Mouse (Mus musculus) liver, postnatal 0 days (tissue): ENCODE measurements around the gene Mogat2.

Experiments
- CTCF ChIP-seq: sonication (generic); IDR thresholded peaks from 2 replicates; pipeline ENCODE4 v1.5.1; 2016; ENCODE audit warnings: antibody characterized with exemption, low read depth
- EP300 ChIP-seq: IDR thresholded peaks from 2 replicates; pipeline ENCODE4 v1.6.1; 2016; ENCODE audit warnings: antibody characterized with exemption, low read depth, mild to moderate bottlenecking

DNA sequence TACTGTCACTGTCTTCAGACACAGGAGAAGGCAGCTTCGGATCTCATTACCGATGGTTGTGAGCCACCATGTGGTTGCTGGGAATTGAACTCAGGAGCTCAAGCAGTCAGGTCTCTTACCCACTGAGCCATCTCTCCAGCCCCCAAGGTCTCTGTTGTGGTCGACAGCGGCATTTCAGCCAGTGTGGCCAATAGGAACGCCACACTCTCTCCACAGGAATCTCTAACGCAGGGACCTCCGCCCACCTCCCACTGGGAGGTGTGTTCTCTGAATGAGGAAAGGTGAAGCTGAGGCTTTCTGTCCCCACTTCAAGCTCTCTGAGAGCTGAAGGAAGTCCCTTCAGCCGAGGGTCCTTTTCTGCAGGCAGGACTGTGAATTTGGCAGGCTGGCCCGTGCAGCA lies 12.0 kb upstream of the Mogat2 start:
- TF ChIP-seq CTCF, result no peak
- TF ChIP-seq EP300, result no peak
